Mouse (Mus musculus): Measurements from ENCODE around the gene Agxt. TPM values are rescaled to one million over a fixed set of nuclear protein-coding genes. Genes with fewer than 3 reads are reported as not detected.
A peak's percentile ranks its signal among the peaks of the same experiment; 100 is the strongest.

Agxt gene
- not detected in 2 replicates for total RNA-seq (2012; rRNA removed)

- peak within 1 kb of the TSS in 1 of 2 experiments; percentile 26; a peak in 1 of 4 replicates for H3K4me3 ChIP-seq (ENCODE audit: insufficient read depth in 1 of 2, low read depth in 1 of 2, low read length in 2 of 2, poor library complexity in 1 of 2, severe bottlenecking in 1 of 2)
- no peaks in the 10 kb centered on the region for H3K36me3 ChIP-seq (ENCODE audit: control insufficient read depth, insufficient read depth, low read length, poor library complexity, severe bottlenecking)
- no peak for DNase-seq (ENCODE audit: low read depth, low spot score)
- TF ChIP-seq MAFK (IDR thresholded peaks at IDR 0.05; ENCODE audit: insufficient read depth, low read depth, low read length) (no peak), HCFC1 (IDR thresholded peaks at IDR 0.05; ENCODE audit: borderline replicate concordance, insufficient read depth, low read length) (no peak), CHD2 (IDR thresholded peaks at IDR 0.05; ENCODE audit: low read depth, low read length) (no peak), ZNF384 (IDR thresholded peaks at IDR 0.05; ENCODE audit: low read depth, low read length) (no peak)
- no peaks in the 10 kb centered on the region for H3K9me3 ChIP-seq (ENCODE audit: control insufficient read depth, insufficient read depth, low read depth, low read length)
- H3K27ac ChIP-seq (ENCODE audit: insufficient read depth, low read depth, low read length, poor library complexity, severe bottlenecking) = no peak within 1 kb of the TSS
- in situ Hi-C loops (cut with MboI; ENCODE audit: low sequenced_read_pairs in 2 of 2, unreplicated experiment in 2 of 2) = no loop called here
- H3K9ac ChIP-seq (ENCODE audit: insufficient read depth, low read depth, low read length, poor library complexity, severe bottlenecking) = 0 out of 2 replicates have a peak within 1 kb of the TSS, but pooled peaks have one; percentile 7
- no peaks in the 10 kb centered on the region; a peak in 1 of 4 replicates for H3K4me1 ChIP-seq (ENCODE audit: control insufficient read depth in 2 of 2, insufficient read depth in 2 of 2, low read length in 2 of 2, poor library complexity in 1 of 2)
These were observed at the start of gene Agxt for GRCm38 (mm10) chr1:93135036-93135526. Gene Agxt (plus strand): TSS chr1:93135240.

GRCm38 (mm10) chr1:93092582-93092981, 42.5 kb upstream of the Agxt start:
- no peaks in the 10 kb centered on the region for H3K4me1 ChIP-seq (ENCODE audit: control insufficient read depth in 2 of 2, insufficient read depth in 2 of 2, low read length in 2 of 2, poor library complexity in 1 of 2)
- in situ Hi-C loops (cut with MboI; ENCODE audit: low sequenced_read_pairs in 2 of 2, unreplicated experiment in 2 of 2) = no loop called here

GRCm38 (mm10) chr1:93098956-93099355, 36.1 kb upstream of the Agxt start:
- no peak overlapping the region for H3K9ac ChIP-seq (ENCODE audit: insufficient read depth, low read depth, low read length, poor library complexity, severe bottlenecking)
- H3K4me3 ChIP-seq (ENCODE audit: insufficient read depth in 1 of 2, low read depth in 1 of 2, low read length in 2 of 2, poor library complexity in 1 of 2, severe bottlenecking in 1 of 2) = no peak overlapping the region
- in situ Hi-C loops (cut with MboI; ENCODE audit: low sequenced_read_pairs in 2 of 2, unreplicated experiment in 2 of 2) = no loop called here
- TF ChIP-seq HCFC1 (IDR thresholded peaks at IDR 0.05; ENCODE audit: borderline replicate concordance, insufficient read depth, low read length) (no peak), ZNF384 (IDR thresholded peaks at IDR 0.05; ENCODE audit: low read depth, low read length) (no peak)
- H3K4me1 ChIP-seq (ENCODE audit: control insufficient read depth in 2 of 2, insufficient read depth in 2 of 2, low read length in 2 of 2, poor library complexity in 1 of 2) = peaks cover 0 to 9% of the 10 kb centered on the region in 2 experiments; a peak in 2 of 4 replicates
- DNase-seq (ENCODE audit: low read depth, low spot score) = no peak
- H3K36me3 ChIP-seq (ENCODE audit: control insufficient read depth, insufficient read depth, low read length, poor library complexity, severe bottlenecking) = no peaks in the 10 kb centered on the region
- no peaks in the 10 kb centered on the region for H3K9me3 ChIP-seq (ENCODE audit: control insufficient read depth, insufficient read depth, low read depth, low read length)
- H3K27ac ChIP-seq (ENCODE audit: insufficient read depth, low read depth, low read length, poor library complexity, severe bottlenecking) = no peak overlapping the region

More at GRCm38 (mm10) chr1:93092582-93092981, 42.5 kb upstream of the Agxt start:
- TF ChIP-seq HCFC1 (IDR thresholded peaks at IDR 0.05; ENCODE audit: borderline replicate concordance, insufficient read depth, low read length) (no peak), ZNF384 (IDR thresholded peaks at IDR 0.05; ENCODE audit: low read depth, low read length) (no peak)
- no peak for DNase-seq (ENCODE audit: low read depth, low spot score)
- Histone ChIP-seq H3K4me3 (ENCODE audit: insufficient read depth in 1 of 2, low read depth in 1 of 2, low read length in 2 of 2, poor library complexity in 1 of 2, severe bottlenecking in 1 of 2) (no peak overlapping the region), H3K9ac (ENCODE audit: insufficient read depth, low read depth, low read length, poor library complexity, severe bottlenecking) (no peak overlapping the region), H3K9me3 (ENCODE audit: control insufficient read depth, insufficient read depth, low read depth, low read length) (no peaks in the 10 kb centered on the region), H3K36me3 (ENCODE audit: control insufficient read depth, insufficient read depth, low read length, poor library complexity, severe bottlenecking) (no peaks in the 10 kb centered on the region), H3K27ac (ENCODE audit: insufficient read depth, low read depth, low read length, poor library complexity, severe bottlenecking) (no peak overlapping the region)

- no peak overlapping the region for H3K27ac ChIP-seq (ENCODE audit: insufficient read depth, low read depth, low read length, poor library complexity, severe bottlenecking)
- TF ChIP-seq ZC3H11A (IDR thresholded peaks at IDR 0.05; ENCODE audit: borderline replicate concordance, low read depth, low read length) (no peak), MAFK (IDR thresholded peaks at IDR 0.05; ENCODE audit: insufficient read depth, low read depth, low read length) (no peak), HCFC1 (IDR thresholded peaks at IDR 0.05; ENCODE audit: borderline replicate concordance, insufficient read depth, low read length) (no peak), CHD2 (IDR thresholded peaks at IDR 0.05; ENCODE audit: low read depth, low read length) (no peak), ZNF384 (IDR thresholded peaks at IDR 0.05; ENCODE audit: low read depth, low read length) (no peak)
- no peaks in the 10 kb centered on the region for H3K9me3 ChIP-seq (ENCODE audit: control insufficient read depth, insufficient read depth, low read depth, low read length)
- peak overlapping the region; percentile 61 to 62 for H3K4me3 ChIP-seq (ENCODE audit: insufficient read depth in 1 of 2, low read depth in 1 of 2, low read length in 2 of 2, poor library complexity in 1 of 2, severe bottlenecking in 1 of 2)
- no peaks in the 10 kb centered on the region for H3K36me3 ChIP-seq (ENCODE audit: control insufficient read depth, insufficient read depth, low read length, poor library complexity, severe bottlenecking)
- H3K4me1 ChIP-seq (ENCODE audit: control insufficient read depth in 2 of 2, insufficient read depth in 2 of 2, low read length in 2 of 2, poor library complexity in 1 of 2) = peaks cover 0 to 9% of the 10 kb centered on the region in 2 experiments; a peak in 2 of 4 replicates
- DNase-seq (ENCODE audit: low read depth, low spot score) = no peak
- in situ Hi-C loops (cut with MboI; ENCODE audit: low sequenced_read_pairs in 2 of 2, unreplicated experiment in 2 of 2) = no loop called here
- H3K9ac ChIP-seq (ENCODE audit: insufficient read depth, low read depth, low read length, poor library complexity, severe bottlenecking) = peak overlapping the region; percentile 67; the same call in 1 of the 2 replicates
These were observed 34.8 kb upstream of the Agxt start for GRCm38 (mm10) chr1:93100243-93100575.
